Mouse (Mus musculus) cerebellum, postnatal 10 days (tissue): ENCODE results near the gene Tmem191c.
"Not testable (repeated sequence)": the region's sequence is repeated elsewhere in the genome, so short reads cannot be mapped to it uniquely, and the experiment has no call there.

Experiments
- DNase-seq, 2 experiments: peaks; one replicate each; pipeline ENCODE4 v3.0.0; 2021; ENCODE audit warnings: mixed read lengths in 2 of 2

Gene Tmem191c

DNA sequence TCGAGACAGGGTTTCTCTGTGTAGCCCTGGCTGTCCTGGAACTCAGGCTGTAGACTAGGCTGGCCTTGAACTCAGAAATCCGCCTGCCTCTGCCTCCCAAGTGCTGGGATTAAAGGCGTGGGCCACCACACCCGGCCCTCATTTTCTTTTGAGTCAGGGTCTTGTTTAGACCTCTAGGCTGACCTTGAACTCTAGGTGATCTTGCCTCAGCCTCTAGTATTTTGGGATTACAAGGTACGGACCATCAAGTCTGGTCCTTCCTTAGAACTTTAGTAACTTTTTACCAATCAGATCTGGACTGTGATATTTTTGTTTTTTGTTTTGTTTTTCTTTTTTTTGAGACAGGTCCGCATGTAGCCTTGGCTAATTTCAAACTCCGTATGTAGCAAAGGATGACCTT is at the start of gene Tmem191c:
Gene Tmem191c, plus strand, starts transcription at position 357 of the 400 bp plus-strand sequence.
- no peak for DNase-seq

GRCm38 (mm10) chr16:17226496-17226895 is 49.4 kb upstream of the Tmem191c start:
- DNase-seq, result no peak

DNA sequence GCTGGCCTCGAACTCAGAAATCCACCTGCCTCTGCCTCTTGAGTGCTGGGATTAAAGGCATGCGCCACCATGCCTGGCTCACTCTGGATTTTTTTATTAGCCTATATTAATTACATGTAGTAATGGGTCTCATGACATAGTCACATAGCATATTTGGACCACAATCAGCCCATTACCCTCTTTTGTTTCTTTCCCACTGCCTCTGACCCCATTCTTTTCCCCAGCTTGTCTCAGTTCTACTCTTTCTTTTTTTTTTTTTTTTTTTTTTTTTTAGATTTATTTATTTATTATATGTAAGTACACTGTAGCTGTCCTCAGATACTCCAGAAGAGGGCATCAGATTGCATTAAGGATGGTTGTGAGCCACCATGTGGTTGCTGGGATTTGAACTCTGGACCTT is 44.4 kb upstream of the Tmem191c start:
- DNase-seq, result not testable (repeated sequence)

DNA sequence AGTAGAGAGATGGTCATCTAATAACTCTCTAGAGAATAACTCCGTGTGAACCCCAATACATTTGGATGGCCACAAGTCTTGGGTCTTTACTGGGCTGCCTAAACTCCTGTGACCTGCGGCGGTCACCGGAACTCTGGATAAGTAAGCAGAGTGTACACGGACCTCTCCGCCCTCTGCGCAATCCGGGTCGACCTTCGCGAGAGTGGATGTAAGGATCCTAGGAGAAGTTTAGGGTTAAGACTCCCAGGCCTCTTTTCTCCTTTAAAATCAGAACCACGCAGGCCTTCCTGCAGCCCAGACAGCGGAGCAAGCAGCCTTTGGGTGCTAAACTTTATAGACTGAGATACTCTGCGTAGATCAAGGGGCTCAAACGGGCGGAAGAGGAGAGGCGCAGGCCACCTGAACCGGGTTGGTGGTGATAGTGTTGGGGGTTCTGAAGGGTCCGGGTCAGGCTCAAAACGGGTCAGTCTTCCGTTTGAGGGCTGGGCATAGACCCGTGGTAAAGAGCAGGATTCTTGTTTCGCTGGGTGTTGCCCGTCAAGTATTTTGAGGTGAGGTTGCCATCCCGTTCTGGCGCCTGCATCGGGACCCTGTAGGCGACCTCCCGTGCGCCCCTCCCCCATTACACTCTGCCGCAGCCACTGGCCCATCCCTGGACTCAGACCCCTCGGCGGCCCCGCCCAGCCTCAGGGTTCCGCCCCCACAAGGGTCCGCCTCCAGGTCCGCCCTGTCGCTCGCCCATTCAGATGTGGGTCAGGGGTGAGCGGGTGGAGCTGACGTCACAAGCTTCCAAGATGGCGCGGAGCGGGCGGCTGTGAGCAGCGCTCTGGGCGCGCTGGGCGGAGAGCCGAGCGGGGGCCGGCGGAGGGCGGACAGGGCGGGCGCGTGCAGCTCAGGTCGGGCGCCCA is 42.8 kb upstream of the Tmem191c start, which contains the start of gene Hic2:
Gene Hic2, plus strand, starts transcription at position 779 of the 908 bp plus-strand sequence.
- peak; percentile 96 to 98 for DNase-seq

DNA sequence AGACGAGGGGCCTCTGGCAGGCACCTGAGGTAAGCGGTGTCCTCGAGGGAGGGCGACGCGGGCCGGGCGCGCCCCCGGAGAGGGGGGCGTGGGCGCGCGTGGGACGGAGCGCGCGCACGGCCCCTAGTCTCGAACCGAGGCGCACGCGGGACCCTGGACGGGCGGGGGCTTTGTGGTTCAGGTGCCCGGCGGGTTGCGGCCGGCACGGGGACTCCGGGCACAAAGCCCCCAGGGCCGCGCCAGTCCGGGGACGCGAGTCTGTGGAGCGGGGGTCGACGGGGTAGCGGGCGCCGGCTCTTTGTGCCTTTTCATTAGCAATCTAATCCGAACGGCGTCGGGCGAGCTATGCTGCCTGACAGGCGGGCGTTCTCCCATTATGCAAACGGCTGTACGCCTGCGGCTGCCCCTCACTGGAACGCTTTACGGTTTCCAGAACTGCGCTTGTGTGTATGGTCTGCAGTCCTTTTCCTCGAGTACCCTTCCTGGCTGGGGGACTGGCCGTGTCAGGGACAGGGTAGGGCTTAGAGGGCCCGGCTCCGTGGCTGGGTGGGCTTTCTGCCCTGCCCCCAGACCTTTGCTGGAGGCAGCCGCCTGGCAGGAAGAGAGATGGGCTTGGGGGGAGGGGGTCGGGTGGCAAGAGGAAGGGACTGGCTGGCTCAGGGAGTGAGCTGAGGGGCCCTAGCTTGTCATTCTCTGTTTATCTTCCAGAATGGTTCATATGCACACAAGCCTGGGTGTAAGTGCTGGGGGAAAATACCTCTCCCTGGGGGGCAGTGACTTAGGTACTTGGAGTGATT is 42.0 kb upstream of the Tmem191c start:
- peak; percentile 76 to 79 for DNase-seq

DNA sequence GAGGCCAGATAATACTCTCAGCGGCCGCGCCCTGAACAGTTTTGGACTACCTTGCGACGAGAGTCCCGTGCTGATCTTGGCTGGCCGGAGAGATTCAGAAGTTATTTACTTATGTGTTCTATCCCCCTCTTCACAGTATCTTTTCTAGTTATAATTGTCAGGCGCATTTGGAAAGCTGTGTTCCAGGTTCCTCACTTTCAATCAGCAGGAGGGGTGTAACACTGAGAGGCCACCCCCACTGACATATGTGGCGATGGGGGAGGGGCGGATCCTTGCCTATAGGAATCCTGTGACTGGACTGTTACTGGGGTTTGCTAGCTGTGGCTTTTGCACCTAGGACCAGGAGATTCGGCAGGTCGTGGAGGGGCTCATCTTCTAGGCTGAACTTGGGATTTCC is 41.4 kb upstream of the Tmem191c start:
- DNase-seq, result peak; percentile 75 to 77

DNA sequence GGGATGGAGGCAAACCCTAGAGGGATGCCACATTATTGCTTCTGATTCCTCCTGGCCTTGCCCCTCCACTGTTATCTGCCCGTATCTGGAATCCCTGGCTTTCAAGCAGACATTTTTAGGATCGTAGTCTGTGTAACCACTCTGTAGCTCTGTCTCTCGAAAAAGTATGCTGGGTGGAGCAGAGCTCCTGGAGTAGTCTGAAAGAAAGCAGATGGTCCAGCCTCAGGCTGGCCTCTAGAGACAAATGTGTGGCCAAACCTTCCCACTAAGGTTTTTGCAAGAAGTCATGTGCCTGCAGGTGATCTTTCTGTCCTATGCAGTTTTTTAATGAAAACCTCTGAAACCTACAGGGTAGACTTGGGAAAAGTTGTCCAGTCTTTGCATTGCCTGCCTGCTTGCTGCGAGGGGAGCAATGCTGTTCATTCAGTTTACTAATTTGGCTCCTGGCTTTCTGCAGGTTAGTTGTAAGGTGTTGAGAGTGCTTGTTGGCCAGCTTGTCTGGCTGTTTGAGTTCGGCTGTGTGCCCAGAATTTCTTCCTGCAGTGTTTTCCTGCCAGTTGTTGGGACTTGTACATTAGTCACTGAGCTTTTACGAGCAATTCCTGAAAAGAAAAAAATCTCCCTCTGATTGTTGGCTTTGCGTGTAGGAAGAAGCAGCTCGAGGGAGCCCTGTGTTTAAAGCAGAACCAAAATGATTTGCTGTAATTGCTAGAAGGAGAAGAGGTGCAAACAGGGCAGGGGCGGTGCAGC is 40.8 kb upstream of the Tmem191c start:
- DNase-seq, result peak; percentile 62 to 69

DNA sequence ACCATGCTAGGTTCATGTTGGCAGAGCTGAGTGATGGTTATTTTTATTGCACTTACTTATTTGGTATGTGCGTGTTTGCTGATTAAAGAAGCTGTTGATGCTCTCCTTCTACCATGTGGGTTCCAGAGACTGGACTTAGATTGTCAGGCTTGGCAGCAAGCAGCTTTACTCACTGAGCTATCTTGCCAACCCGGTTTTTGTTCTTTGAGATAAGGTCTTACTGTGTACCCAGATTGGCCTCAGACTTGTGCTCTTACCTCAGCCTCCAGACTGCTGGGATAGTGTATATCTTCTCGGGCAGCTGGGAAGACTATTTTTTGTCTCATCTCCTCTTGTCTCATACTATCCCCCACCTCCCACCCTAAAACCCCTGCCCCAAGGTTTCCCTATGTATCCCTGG is 38.2 kb upstream of the Tmem191c start:
- DNase-seq, result no peak

- DNase-seq, result no peak
These were observed 36.5 kb upstream of the Tmem191c start for GRCm38 (mm10) chr16:17239409-17239808.

GRCm38 (mm10) chr16:17243731-17244130 is 32.1 kb upstream of the Tmem191c start:
- DNase-seq, result no peak

DNA sequence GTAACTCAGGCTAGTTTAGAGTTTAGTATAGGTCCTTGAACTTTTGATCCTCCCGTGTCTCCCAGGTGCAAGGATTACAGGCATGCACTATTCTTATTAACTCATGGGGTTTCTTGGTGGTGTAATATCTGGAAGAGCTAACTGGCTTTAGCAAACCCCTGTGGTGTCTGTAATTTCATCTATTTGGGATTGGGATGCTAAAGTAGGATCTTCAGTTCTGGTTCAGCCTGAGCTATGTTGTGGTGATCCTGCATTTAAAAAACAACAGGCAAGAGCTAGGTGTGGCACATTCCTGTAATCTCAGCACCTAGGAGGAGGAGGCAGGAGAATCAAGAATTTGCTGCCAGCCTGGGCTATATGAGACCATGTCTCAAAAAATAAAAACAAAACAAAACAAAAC is 30.9 kb upstream of the Tmem191c start:
- no peak for DNase-seq

DNA sequence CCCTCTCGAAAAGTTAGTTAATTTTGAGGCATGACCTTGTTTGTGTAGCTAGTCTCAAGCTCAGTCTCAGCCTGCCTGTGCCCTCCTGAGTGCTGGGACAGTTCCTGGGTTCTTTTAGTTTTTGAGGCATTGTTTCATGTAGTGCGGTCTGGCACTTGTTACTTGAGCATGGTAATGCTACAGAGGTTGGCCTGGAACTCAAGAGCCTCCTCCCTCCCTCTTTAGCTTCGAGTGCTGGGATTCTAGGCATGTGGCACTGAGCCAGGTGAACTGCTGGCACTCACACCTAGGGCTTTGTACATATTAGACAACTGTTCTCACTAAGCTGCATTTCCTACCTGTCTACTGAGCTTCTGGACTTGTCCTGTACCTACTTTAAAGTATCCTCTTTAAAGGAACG is 28.1 kb upstream of the Tmem191c start:
- peak; percentile 47 to 54 for DNase-seq

DNA sequence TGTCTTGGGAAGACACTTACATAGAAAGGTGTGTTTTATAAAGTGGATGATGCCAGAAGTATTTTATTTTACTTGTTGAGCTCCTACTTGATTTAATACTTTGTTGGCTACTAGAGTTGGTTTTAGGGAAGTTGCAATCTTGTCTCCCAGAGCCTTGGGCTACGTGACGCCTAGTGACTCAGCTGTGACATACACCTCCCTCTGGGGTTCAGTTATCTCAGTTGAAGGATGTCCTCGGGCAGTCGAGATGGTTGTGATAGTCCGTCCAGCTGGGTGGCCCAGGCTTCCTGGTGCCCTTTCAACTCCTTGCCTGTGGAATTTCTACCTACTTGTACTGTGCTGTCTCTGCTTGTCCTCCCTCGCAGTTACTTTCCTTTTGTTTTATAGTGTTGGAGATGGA is 26.7 kb upstream of the Tmem191c start:
- no peak for DNase-seq

- DNase-seq, result peak; percentile 97 to 98
These were observed 24.3 kb upstream of the Tmem191c start for GRCm38 (mm10) chr16:17251539-17251938.

DNA sequence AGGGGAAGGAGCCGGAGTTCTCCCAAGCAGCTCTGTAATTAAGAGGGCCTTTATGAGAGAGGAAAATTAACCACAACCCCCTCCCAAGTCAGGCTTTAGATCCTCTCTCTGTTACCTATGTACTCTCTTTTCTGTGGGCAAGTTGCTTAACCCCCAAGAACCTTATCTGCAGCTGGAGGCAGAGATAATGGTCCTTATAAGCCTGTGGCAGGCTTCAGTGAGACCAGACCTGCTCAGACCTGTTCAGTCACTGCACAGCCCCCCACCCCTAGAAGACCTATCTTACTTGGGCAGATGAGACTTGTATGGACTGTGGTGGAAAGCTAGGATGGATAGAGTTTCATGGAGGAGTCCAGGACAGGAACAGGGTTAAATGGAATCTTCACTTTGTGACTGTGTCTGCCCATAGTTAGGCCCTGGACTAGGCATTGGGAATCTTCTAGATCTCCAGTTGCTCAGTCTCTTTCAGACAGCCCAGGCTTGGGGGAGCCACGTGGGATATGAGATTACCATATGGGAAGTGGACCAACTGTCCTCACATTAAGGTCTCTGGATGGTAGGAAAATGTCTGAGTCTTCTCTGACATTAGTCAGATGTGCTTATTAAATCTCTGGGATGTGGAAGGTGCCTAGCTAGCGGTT is 23.7 kb upstream of the Tmem191c start:
- no peak for DNase-seq

GRCm38 (mm10) chr16:17252841-17253240 is 23.0 kb upstream of the Tmem191c start:
- DNase-seq, result no peak

- peak in 1 of 2 experiments; percentile 35 for DNase-seq
These were observed 21.8 kb upstream of the Tmem191c start for GRCm38 (mm10) chr16:17254005-17254597.

DNA sequence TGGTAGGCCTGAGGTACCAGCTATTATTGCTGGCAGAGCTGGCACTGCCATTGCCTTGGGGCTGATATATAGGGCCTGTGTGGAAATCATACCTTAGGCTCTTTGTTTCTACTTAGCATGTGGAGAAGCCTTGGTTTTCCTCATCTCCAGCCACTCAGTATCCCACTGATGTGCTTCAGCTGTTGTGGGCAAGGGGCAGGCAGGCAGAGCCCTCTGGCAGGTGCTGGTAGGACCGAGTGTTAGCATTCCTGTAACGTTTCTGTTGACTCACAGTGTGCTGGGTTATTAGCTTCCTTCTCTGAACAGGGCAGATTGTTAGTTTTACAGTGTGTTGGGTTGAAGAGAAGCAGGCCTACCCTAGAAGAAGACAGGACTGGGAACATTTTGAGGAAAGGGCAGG is 20.6 kb upstream of the Tmem191c start:
- DNase-seq, result no peak

DNA sequence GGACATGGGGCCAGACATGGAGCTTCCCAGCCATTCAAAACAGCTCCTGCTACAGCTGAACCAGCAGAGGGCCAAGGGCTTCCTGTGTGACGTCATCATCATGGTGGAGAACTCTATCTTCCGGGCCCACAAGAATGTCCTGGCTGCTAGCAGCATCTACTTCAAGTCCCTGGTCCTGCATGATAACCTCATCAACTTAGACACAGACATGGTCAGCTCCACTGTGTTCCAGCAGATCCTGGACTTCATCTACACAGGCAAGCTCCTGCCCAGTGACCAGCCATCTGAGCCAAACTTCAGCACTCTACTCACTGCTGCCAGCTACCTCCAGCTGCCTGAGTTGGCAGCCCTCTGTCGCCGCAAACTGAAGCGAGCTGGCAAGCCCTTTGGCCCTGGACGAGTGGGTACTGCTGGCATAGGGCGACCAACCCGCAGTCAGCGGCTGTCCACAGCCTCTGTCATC is 18.5 kb upstream of the Tmem191c start:
- DNase-seq, result peak; percentile 86 to 92

GRCm38 (mm10) chr16:17258917-17259316 is 17.0 kb upstream of the Tmem191c start:
- DNase-seq, result no peak

- DNase-seq, result no peak
These were observed 14.5 kb upstream of the Tmem191c start for GRCm38 (mm10) chr16:17261341-17261740.

GRCm38 (mm10) chr16:17266113-17266512 is 9.8 kb upstream of the Tmem191c start:
- no peak for DNase-seq
